Mouse (Mus musculus) induced T-regulatory cell, adult 2 months (primary cell): ENCODE results near the gene Plpp2.

ENCODE experiments used
- DNase-seq: peaks from one replicate; pipeline ENCODE4 v3.0.0-alpha.2; 2012; ENCODE audit warnings: low read depth

Gene Plpp2

GRCm38 (mm10) chr10:79548971-79549723 lies 15.6 kb upstream of the Plpp2 start:
- no peak for DNase-seq

GRCm38 (mm10) chr10:79548546-79548945 lies 14.9 kb upstream of the Plpp2 start:
- DNase-seq = no peak

- no peak for DNase-seq
Observed at GRCm38 (mm10) chr10:79547148-79547675, 13.6 kb upstream of the Plpp2 start.

- DNase-seq = no peak
Observed at GRCm38 (mm10) chr10:79546483-79546882, 12.9 kb upstream of the Plpp2 start.

- DNase-seq = no peak
Observed at GRCm38 (mm10) chr10:79545891-79546290, 12.3 kb upstream of the Plpp2 start.

- no peak for DNase-seq
Observed at GRCm38 (mm10) chr10:79544631-79545030, 11.0 kb upstream of the Plpp2 start.

- DNase-seq = no peak
Observed at GRCm38 (mm10) chr10:79543884-79544597, 10.4 kb upstream of the Plpp2 start.

- no peak for DNase-seq
Observed at GRCm38 (mm10) chr10:79542171-79542570, 8.6 kb upstream of the Plpp2 start.

- no peak for DNase-seq
Observed at GRCm38 (mm10) chr10:79541522-79541921, 7.9 kb upstream of the Plpp2 start.

- no peak for DNase-seq
Observed at GRCm38 (mm10) chr10:79540746-79541145, 7.2 kb upstream of the Plpp2 start.

GRCm38 (mm10) chr10:79539701-79540495 lies 6.3 kb upstream of the Plpp2 start:
- DNase-seq = no peak

- no peak for DNase-seq
Observed at GRCm38 (mm10) chr10:79538873-79539272, 5.3 kb upstream of the Plpp2 start.

- DNase-seq = no peak
Observed at GRCm38 (mm10) chr10:79538323-79538722, 4.7 kb upstream of the Plpp2 start.

GRCm38 (mm10) chr10:79537781-79538180 lies 4.2 kb upstream of the Plpp2 start:
- no peak for DNase-seq

- DNase-seq = no peak
Observed at GRCm38 (mm10) chr10:79537271-79537670, 3.7 kb upstream of the Plpp2 start.

GRCm38 (mm10) chr10:79536461-79537080 lies 3.0 kb upstream of the Plpp2 start:
- DNase-seq = no peak

GRCm38 (mm10) chr10:79535431-79535830 lies 1.8 kb upstream of the Plpp2 start:
- DNase-seq = no peak

GRCm38 (mm10) chr10:79534426-79534825 lies 830 bp upstream of the Plpp2 start:
- DNase-seq = no peak

GRCm38 (mm10) chr10:79532678-79533077 lies 918 bp downstream of the Plpp2 start:
- no peak for DNase-seq

- DNase-seq = no peak
Observed at GRCm38 (mm10) chr10:79531593-79531992, 2.0 kb downstream of the Plpp2 start.

- no peak for DNase-seq
Observed at GRCm38 (mm10) chr10:79530721-79531120, 2.9 kb downstream of the Plpp2 start.

GRCm38 (mm10) chr10:79530241-79530640 lies 3.4 kb downstream of the Plpp2 start:
- no peak for DNase-seq
